Mouse (Mus musculus) hindbrain, embryonic 14.5 days (tissue): ENCODE measurements around the gene Adk. TPM values are rescaled to one million over a fixed set of nuclear protein-coding genes. Genes with fewer than 3 reads are reported as not detected.

Experiments used
- ATAC-seq: fragments of 200-750 bp; cut with Nextera tagmentation; 2 replicates; pipeline ENCODE4 v1.8.0; 2017; ENCODE audit warnings: moderate number of reproducible peaks, mild to moderate bottlenecking, moderate TSS enrichment, moderate library complexity; ENCODE audit not compliant: low FRiP score
- DNase-seq: peaks from one replicate; pipeline ENCODE4 v3.0.0-alpha.2; 2015; ENCODE audit warnings: low spot score
- H3K27ac ChIP-seq: fragments of 300-500 bp; sonication (generic); 2 replicates; pipeline ENCODE4 v1.5.1; 2014; ENCODE audit warnings: mild to moderate bottlenecking, moderate library complexity
- H3K27me3 ChIP-seq: fragments of 300-500 bp; sonication (generic); 2 replicates; pipeline ENCODE4 v1.6.1; 2014; ENCODE audit warnings: mild to moderate bottlenecking, low read length, mixed read lengths; ENCODE audit not compliant: control insufficient read depth, insufficient read depth
- H3K36me3 ChIP-seq: fragments of 300-500 bp; sonication (generic); replicated peaks from 2 replicates; pipeline ENCODE4 v1.6.1; 2014; ENCODE audit not compliant: control insufficient read depth, insufficient read depth
- H3K4me1 ChIP-seq: fragments of 300-500 bp; sonication (generic); replicated peaks from 2 replicates; pipeline ENCODE4 v1.6.1; 2014; ENCODE audit warnings: antibody characterized with exemption, low read length, mixed read lengths; ENCODE audit not compliant: control insufficient read depth, insufficient read depth
- H3K4me2 ChIP-seq: fragments of 300-500 bp; sonication (generic); replicated peaks from 2 replicates; pipeline ENCODE4 v1.6.1; 2014; ENCODE audit warnings: mild to moderate bottlenecking, moderate library complexity
- H3K4me3 ChIP-seq: fragments of 300-500 bp; sonication (generic); replicated peaks from 2 replicates; pipeline ENCODE4 v1.5.1; 2014; ENCODE audit warnings: mild to moderate bottlenecking, low read length
- H3K9ac ChIP-seq: fragments of 300-500 bp; sonication (generic); 2 replicates; pipeline ENCODE4 v1.6.1; 2014
- H3K9me3 ChIP-seq: fragments of 300-500 bp; sonication (generic); 2 replicates; pipeline ENCODE4 v1.6.1; 2016; ENCODE audit warnings: low read length; ENCODE audit not compliant: control insufficient read depth
- WGBS: fragments of 180-500 bp; shearing (Covaris S2); extraction: QIAGEN DNeasy Blood & Tissue Kit; methylation state at CpG from one replicate; pipeline ENCODE4 v1.1.7; 2014; 5-methylcytosine and 5-hydroxymethylcytosine counted together
- polyA plus RNA-seq: library from polyadenylated mRNA; unstranded; fragments of >200 nt; fragmentation: Nextera tagmentation; extraction: Ambion mirVana; gene quantifications from 2 replicates; pipeline ENCODE4 v1.2.1, GENCODE M21; 2014

Adk gene
- polyA plus RNA-seq, 1 experiment from 2014 or later = 40.2 TPM

GRCm38 (mm10) chr14:21034791-21035190 is 17.6 kb upstream of the Adk start:
- Histone ChIP-seq H3K36me3 (peaks cover 81% of the 10 kb centered on the region), H3K9ac (no peak overlapping the region), H3K4me2 (no peak overlapping the region), H3K4me3 (no peak overlapping the region), H3K4me1 (no peaks in the 10 kb centered on the region), H3K9me3 (no peaks in the 10 kb centered on the region), H3K27ac (no peak overlapping the region), H3K27me3 (no peaks in the 10 kb centered on the region)
- DNase-seq = no peak
- 95% methylated on average over 3 of the region's 3 CpGs for WGBS
- no peak for ATAC-seq

GRCm38 (mm10) chr14:21039077-21039476 is 13.3 kb upstream of the Adk start:
- Histone ChIP-seq H3K9ac (no peak overlapping the region), H3K4me3 (no peak overlapping the region), H3K27ac (no peak overlapping the region), H3K36me3 (peaks cover 73% of the 10 kb centered on the region), H3K9me3 (no peaks in the 10 kb centered on the region), H3K27me3 (no peaks in the 10 kb centered on the region), H3K4me1 (no peaks in the 10 kb centered on the region), H3K4me2 (no peak overlapping the region)
- ATAC-seq (no peak), DNase-seq (no peak)
- WGBS = 95% methylated on average over 12 of the region's 12 CpGs

GRCm38 (mm10) chr14:21039623-21040022 is 12.8 kb upstream of the Adk start:
- DNase-seq (no peak), ATAC-seq (no peak)
- Histone ChIP-seq H3K4me3 (no peak overlapping the region), H3K4me1 (no peaks in the 10 kb centered on the region), H3K4me2 (no peak overlapping the region), H3K9me3 (no peaks in the 10 kb centered on the region), H3K27ac (no peak overlapping the region), H3K9ac (no peak overlapping the region), H3K36me3 (peaks cover 71% of the 10 kb centered on the region), H3K27me3 (no peaks in the 10 kb centered on the region)
- WGBS = 92% methylated on average over 4 of the region's 4 CpGs

GRCm38 (mm10) chr14:21047840-21048239 is 4.5 kb upstream of the Adk start:
- Histone ChIP-seq H3K9me3 (no peaks in the 10 kb centered on the region), H3K4me2 (no peak overlapping the region), H3K36me3 (peaks cover 10% of the 10 kb centered on the region), H3K4me1 (peaks cover 9% of the 10 kb centered on the region), H3K4me3 (no peak overlapping the region), H3K27ac (no peak overlapping the region), H3K27me3 (no peaks in the 10 kb centered on the region), H3K9ac (no peak overlapping the region)
- no peak for DNase-seq
- WGBS = 91% methylated on average over 2 of the region's 2 CpGs
- no peak for ATAC-seq

GRCm38 (mm10) chr14:21048879-21049278 is 3.5 kb upstream of the Adk start:
- DNase-seq (no peak), ATAC-seq (no peak)
- no peak overlapping the region for H3K27ac ChIP-seq
- H3K9ac ChIP-seq = no peak overlapping the region
- peaks cover 12% of the 10 kb centered on the region for H3K4me1 ChIP-seq
- H3K9me3 ChIP-seq = no peaks in the 10 kb centered on the region
- H3K27me3 ChIP-seq = no peaks in the 10 kb centered on the region
- H3K4me2 ChIP-seq = no peak overlapping the region
- H3K36me3 ChIP-seq = peaks cover 5% of the 10 kb centered on the region
- H3K4me3 ChIP-seq = no peak overlapping the region

- Histone ChIP-seq H3K4me3 (0 out of 2 replicates have a peak overlapping the region, but pooled peaks have one; percentile 81), H3K9ac (no peak overlapping the region; the same call in 1 of the 2 replicates), H3K4me1 (peaks cover 12% of the 10 kb centered on the region), H3K36me3 (no peaks in the 10 kb centered on the region), H3K27ac (no peak overlapping the region), H3K27me3 (no peaks in the 10 kb centered on the region), H3K4me2 (peak overlapping the region; percentile 95), H3K9me3 (no peaks in the 10 kb centered on the region)
- ATAC-seq (no peak), DNase-seq (no peak)
- WGBS = 79% methylated on average over 3 of the region's 3 CpGs
These were observed 1.6 kb upstream of the Adk start for GRCm38 (mm10) chr14:21050734-21051133.

GRCm38 (mm10) chr14:21051380-21052111 is 828 bp upstream of the Adk start:
- no peaks in the 10 kb centered on the region for H3K36me3 ChIP-seq
- peak overlapping the region; percentile 95 for H3K4me2 ChIP-seq
- H3K27me3 ChIP-seq = no peaks in the 10 kb centered on the region
- H3K4me1 ChIP-seq = peaks cover 12% of the 10 kb centered on the region
- DNase-seq (peak; percentile 33), ATAC-seq (no peak; the same call in 1 of the 2 replicates)
- 11% methylated on average over 28 of the region's 28 CpGs for WGBS
- no peaks in the 10 kb centered on the region for H3K9me3 ChIP-seq
- H3K4me3 ChIP-seq = peak overlapping the region; percentile 81
- H3K27ac ChIP-seq = peak overlapping the region; percentile 93
- peak overlapping the region; percentile 77 for H3K9ac ChIP-seq

GRCm38 (mm10) chr14:21052781-21053130 is 382 bp downstream of the Adk start:
- Histone ChIP-seq H3K9me3 (no peaks in the 10 kb centered on the region), H3K36me3 (no peaks in the 10 kb centered on the region), H3K9ac (peak overlapping the region; percentile 77), H3K4me2 (peak overlapping the region; percentile 95), H3K4me3 (peak overlapping the region; percentile 81), H3K4me1 (peaks cover 12% of the 10 kb centered on the region), H3K27me3 (no peaks in the 10 kb centered on the region), H3K27ac (peak overlapping the region; percentile 93)
- WGBS = under 1% methylated on average over 25 of the region's 25 CpGs
- peak; percentile 76 for ATAC-seq
- DNase-seq = no peak

- Histone ChIP-seq H3K27ac (no peak overlapping the region), H3K9me3 (no peaks in the 10 kb centered on the region), H3K36me3 (no peaks in the 10 kb centered on the region), H3K4me2 (peak overlapping the region; percentile 95), H3K4me3 (peak overlapping the region; percentile 81), H3K27me3 (no peaks in the 10 kb centered on the region), H3K9ac (peak overlapping the region; percentile 77; the same call in 1 of the 2 replicates), H3K4me1 (peaks cover 12% of the 10 kb centered on the region)
- no peak for DNase-seq
- ATAC-seq = no peak
- 14% methylated on average over 8 of the region's 8 CpGs for WGBS
These were observed 777 bp downstream of the Adk start for GRCm38 (mm10) chr14:21053151-21053550.
